Mouse (Mus musculus) embryo, embryonic 9.5 days (tissue): ENCODE results near the gene Dctn3.
"Not testable (repeated sequence)": the region's sequence is repeated elsewhere in the genome, so short reads cannot be mapped to it uniquely, and the experiment has no call there.

ENCODE experiments used
- DNase-seq: peaks from one replicate; pipeline ENCODE4 v3.0.0-alpha.2; 2017; ENCODE audit errors: extremely low spot score

The Dctn3 gene

GRCm38 (mm10) chr4:41722918-41723351 is at the start of gene Dctn3:
Gene Dctn3, minus strand, starts transcription at chr4:41723170.
- DNase-seq, result peak; percentile 84

GRCm38 (mm10) chr4:41767301-41767700 is 44.3 kb upstream of the Dctn3 start:
- not testable (repeated sequence) for DNase-seq

- DNase-seq, result not testable (repeated sequence)
Observed at GRCm38 (mm10) chr4:41763176-41763575, 40.2 kb upstream of the Dctn3 start.

- DNase-seq, result not testable (repeated sequence)
Observed at GRCm38 (mm10) chr4:41762688-41763114, 39.7 kb upstream of the Dctn3 start.

GRCm38 (mm10) chr4:41762099-41762687 is 39.2 kb upstream of the Dctn3 start:
- DNase-seq, result peak; percentile 59

GRCm38 (mm10) chr4:41761680-41762079 is 38.7 kb upstream of the Dctn3 start:
- no peak for DNase-seq

GRCm38 (mm10) chr4:41760911-41761310 is 37.9 kb upstream of the Dctn3 start:
- no peak for DNase-seq

GRCm38 (mm10) chr4:41760288-41760721 is 37.3 kb upstream of the Dctn3 start:
- peak; percentile 88 for DNase-seq

GRCm38 (mm10) chr4:41759656-41760287 is 36.8 kb upstream of the Dctn3 start:
- no peak for DNase-seq

GRCm38 (mm10) chr4:41759206-41759605 is 36.2 kb upstream of the Dctn3 start:
- DNase-seq, result no peak

GRCm38 (mm10) chr4:41758701-41759100 is 35.7 kb upstream of the Dctn3 start:
- no peak for DNase-seq

- no peak for DNase-seq
Observed at GRCm38 (mm10) chr4:41758021-41758420, 35.1 kb upstream of the Dctn3 start.

- DNase-seq, result no peak
Observed at GRCm38 (mm10) chr4:41757321-41757720, 34.4 kb upstream of the Dctn3 start.

- DNase-seq, result no peak
Observed at GRCm38 (mm10) chr4:41756440-41756839, 33.5 kb upstream of the Dctn3 start.

GRCm38 (mm10) chr4:41755338-41756305 is 32.7 kb upstream of the Dctn3 start, which contains the start of gene Sigmar1:
Gene Sigmar1, minus strand, starts transcription at chr4:41756157.
- peak; percentile 87 for DNase-seq

GRCm38 (mm10) chr4:41754797-41755337 is 31.9 kb upstream of the Dctn3 start, which contains the start of gene Galt:
Gene Galt, plus strand, starts transcription at chr4:41755228.
- DNase-seq, result no peak

- no peak for DNase-seq
Observed at GRCm38 (mm10) chr4:41745021-41745420, 22.1 kb upstream of the Dctn3 start.

GRCm38 (mm10) chr4:41744131-41744530 is 21.2 kb upstream of the Dctn3 start:
- DNase-seq, result no peak

GRCm38 (mm10) chr4:41741158-41741560 is 18.2 kb upstream of the Dctn3 start:
- peak; percentile 95 for DNase-seq

GRCm38 (mm10) chr4:41740380-41741157 is 17.6 kb upstream of the Dctn3 start:
- no peak for DNase-seq

GRCm38 (mm10) chr4:41739260-41739659 is 16.3 kb upstream of the Dctn3 start:
- DNase-seq, result no peak
